ENCODE assay signal across 8 mouse cellular contexts in genomic region chr9:45877928-45878327, GRCm38 (mm10). TPM values are rescaled to one million over a fixed set of nuclear protein-coding genes. Genes with fewer than 3 reads are reported as not detected.
DNase-seq lines count a peak whose midpoint lies in the region; ATAC-seq lines count a peak whose summit lies in the region.

No protein-coding gene starts in this region.

- peak; percentile 26 to 54 for DNase-seq in adrenal gland, postnatal 36 days
- no peak for DNase-seq in adrenal gland, adult 2 months
- DNase-seq in liver: peak; percentile 26
- DNase-seq in fat pad, adult 2 months (ENCODE audit: extremely low read depth, low read depth, low spot score): peak; percentile 10
- DNase-seq in lung, postnatal 25 days (ENCODE audit: low spot score): peak; percentile 67
- DNase-seq in frontal cortex, postnatal 36 days (ENCODE audit: low spot score in 2 of 2): no peak

- H3K27ac ChIP-seq in liver, embryonic 12.5 days: no peak overlapping the region

- H3K4me2 ChIP-seq in liver, embryonic 12.5 days: no peak overlapping the region

- no peaks in the 10 kb centered on the region for H3K9me3 ChIP-seq in liver, embryonic 12.5 days (replicated peaks)

- no peak for ATAC-seq in liver, embryonic 12.5 days
- ATAC-seq in inflammation-experienced regulatory T-cells, adult 6 months: no peak

- no peak overlapping the region for H3K9ac ChIP-seq in liver, embryonic 12.5 days

- no peaks in the 10 kb centered on the region for H3K27me3 ChIP-seq in liver, embryonic 12.5 days (replicated peaks)

- 62% methylated on average over 2 of the region's 2 CpGs for WGBS in liver, embryonic 12.5 days (ENCODE audit: insufficient replicate concordance)

- H3K4me3 ChIP-seq in liver, embryonic 12.5 days: no peak overlapping the region

- H3K4me1 ChIP-seq in liver, embryonic 12.5 days: no peaks in the 10 kb centered on the region

- H3K36me3 ChIP-seq in liver, embryonic 12.5 days: peaks cover 56% of the 10 kb centered on the region

RNA-seq across cellular contexts. Expression of gene Pcsk7, which starts 28.4 kb away (rescaled TPM):
- total RNA-seq in adrenal gland, postnatal 36 days (2021): 10 to 100 TPM; 26.9 to 28.6 TPM
- total RNA-seq in adrenal gland, adult 2 months (2021): 10 to 100 TPM; 20.8 to 30.0 TPM
- polyA plus RNA-seq in adrenal gland, adult 2 months (2012; rRNA removed): 18.4 and 28.0 TPM in 2 replicates
- polyA plus RNA-seq in liver, embryonic 12.5 days (2016; fragmentation: Nextera tagmentation; extraction: Ambion mirVana): 9.8 and 10.6 TPM in 2 replicates
- polyA plus RNA-seq in inflammation-experienced regulatory T-cells, adult 6 months (2017; shearing (Covaris generic)): 10 to 100 TPM; 13.3 to 17.7 (median 17.4) TPM

RNA-seq across cellular contexts. Expression of gene Rnf214, which starts 28.8 kb away (rescaled TPM):
- total RNA-seq in adrenal gland, postnatal 36 days (2021): 10 to 100 TPM; 42.5 to 46.6 TPM
- total RNA-seq in adrenal gland, adult 2 months (2021): 10 to 100 TPM; 37.4 to 48.5 TPM
- 15.8 and 17.6 TPM in 2 replicates for polyA plus RNA-seq in adrenal gland, adult 2 months (2012; rRNA removed)
- 17.5 and 24.0 TPM in 2 replicates for polyA plus RNA-seq in liver, embryonic 12.5 days (2016; fragmentation: Nextera tagmentation; extraction: Ambion mirVana)
- 10 to 100 TPM; 22.5 to 42.6 (median 30.6) TPM for polyA plus RNA-seq in inflammation-experienced regulatory T-cells, adult 6 months (2017; shearing (Covaris generic))

RNA-seq across cellular contexts. Expression of gene Bace1, which starts 39.5 kb away (rescaled TPM):
- 10 to 100 TPM; 24.3 to 32.0 TPM for total RNA-seq in adrenal gland, postnatal 36 days (2021)
- total RNA-seq in adrenal gland, adult 2 months (2021): 10 to 100 TPM; 22.0 to 27.6 TPM
- 22.9 and 28.7 TPM in 2 replicates for polyA plus RNA-seq in adrenal gland, adult 2 months (2012; rRNA removed)
- 9.0 and 9.4 TPM in 2 replicates for polyA plus RNA-seq in liver, embryonic 12.5 days (2016; fragmentation: Nextera tagmentation; extraction: Ambion mirVana)
- polyA plus RNA-seq in inflammation-experienced regulatory T-cells, adult 6 months (2017; shearing (Covaris generic)): 10 to 100 TPM in 1 of 3 experiments, 1 to 10 TPM in 2; 6.0 to 10.9 (median 9.7) TPM

RNA-seq across cellular contexts. Expression of gene Cep164, which starts 49.4 kb away (rescaled TPM):
- 10 to 100 TPM; 11.6 to 12.2 TPM for total RNA-seq in adrenal gland, postnatal 36 days (2021)
- 10 to 100 TPM; 15.0 to 18.8 TPM for total RNA-seq in adrenal gland, adult 2 months (2021)
- 23.4 and 28.1 TPM in 2 replicates for polyA plus RNA-seq in adrenal gland, adult 2 months (2012; rRNA removed)
- 6.2 and 8.2 TPM in 2 replicates for polyA plus RNA-seq in liver, embryonic 12.5 days (2016; fragmentation: Nextera tagmentation; extraction: Ambion mirVana)
- 10 to 100 TPM in 2 of 3 experiments, 1 to 10 TPM in 1; 9.2 to 12.9 (median 10.2) TPM for polyA plus RNA-seq in inflammation-experienced regulatory T-cells, adult 6 months (2017; shearing (Covaris generic))

RNA-seq across cellular contexts. Expression of gene Tagln, which starts 57.9 kb away (rescaled TPM):
- total RNA-seq in adrenal gland, postnatal 36 days (2021): 100 to 1,000 TPM in 1 of 2 experiments, 10 to 100 TPM in 1; 90.4 to 182 TPM
- total RNA-seq in adrenal gland, adult 2 months (2021): 100 to 1,000 TPM in 1 of 2 experiments, 10 to 100 TPM in 1; 80.8 to 268 TPM
- 59.9 and 80.9 TPM in 2 replicates for polyA plus RNA-seq in adrenal gland, adult 2 months (2012; rRNA removed)
- 9.2 and 11.0 TPM in 2 replicates for polyA plus RNA-seq in liver, embryonic 12.5 days (2016; fragmentation: Nextera tagmentation; extraction: Ambion mirVana)
- 1 to 10 TPM in 2 of 3 experiments, under 1 TPM in 1; 0.40 to 2.2 (median 1.1) TPM for polyA plus RNA-seq in inflammation-experienced regulatory T-cells, adult 6 months (2017; shearing (Covaris generic))

Comparison
In these comparisons a context has a peak if more than half of its experiments do, and no peak if none do; other contexts are left out.
1. DNase-seq: peak in adrenal gland, postnatal 36 days (2 of 2), liver (single experiment), fat pad, adult 2 months (single experiment) and lung, postnatal 25 days (single experiment); none in adrenal gland, adult 2 months (single experiment) and frontal cortex, postnatal 36 days (0 of 2).